Mouse (Mus musculus) gastrocnemius, postnatal 36 days (tissue): ENCODE data around the gene Unc13b. TPM values are rescaled to one million over a fixed set of nuclear protein-coding genes. Genes with fewer than 3 reads are reported as not detected.
"Not testable (repeated sequence)": the region's sequence is repeated elsewhere in the genome, so short reads cannot be mapped to it uniquely, and the experiment has no call there.

Experiments used
- DNase-seq, 2 experiments: peaks; one replicate each; pipeline ENCODE4 v3.0.0; 2022
- intact Hi-C: fragments of 180-260 bp; cut with DNase I; formaldehyde crosslinking; loops from one replicate; pipeline ENCODE4 v1.15.1; 2025
- total RNA-seq, 2 experiments: library from RNA; stranded (reverse); gene quantifications; 2 replicates each; pipeline ENCODE4 v1.2.3; 2021

The Unc13b gene
- total RNA-seq, 2 experiments from 2014 or later, result 2.3 to 2.8 TPM

- no peak for DNase-seq
- intact Hi-C loops, result no loop called here
These were observed 19.4 kb downstream of the Unc13b start for GRCm38 (mm10) chr4:43078071-43078718.

- intact Hi-C loops, result no loop called here
- no peak for DNase-seq
These were observed 23.7 kb downstream of the Unc13b start for GRCm38 (mm10) chr4:43082458-43082857.

- no peak for DNase-seq
- intact Hi-C loops, result no loop called here
These were observed 31.2 kb downstream of the Unc13b start for GRCm38 (mm10) chr4:43089950-43090349.

- no peak for DNase-seq
- intact Hi-C loops, result no loop called here
These were observed 32.4 kb downstream of the Unc13b start for GRCm38 (mm10) chr4:43091183-43091582.

- intact Hi-C loops, result no loop called here
- DNase-seq, result no peak
These were observed 54.7 kb downstream of the Unc13b start for GRCm38 (mm10) chr4:43113491-43113890.

GRCm38 (mm10) chr4:43114512-43114911 is 55.8 kb downstream of the Unc13b start:
- intact Hi-C loops, result loop anchor here (2.0 kb wide), 1 partner anchor 68 kb away; the partner anchor contains the start of gene Fam214b
- no peak for DNase-seq

GRCm38 (mm10) chr4:43114946-43115345 is 56.2 kb downstream of the Unc13b start:
- intact Hi-C loops, result loop anchor here (2.0 kb wide), 1 partner anchor 68 kb away; the partner anchor contains the start of gene Fam214b
- peak; percentile 14 to 21 for DNase-seq

- no peak for DNase-seq
- intact Hi-C loops, result no loop called here
These were observed 57.5 kb downstream of the Unc13b start for GRCm38 (mm10) chr4:43116249-43116648.

GRCm38 (mm10) chr4:43129750-43130149 is 71.0 kb downstream of the Unc13b start:
- DNase-seq, result no peak
- intact Hi-C loops, result no loop called here

- intact Hi-C loops, result no loop called here
- no peak for DNase-seq
These were observed 83.9 kb downstream of the Unc13b start for GRCm38 (mm10) chr4:43142610-43143009.

GRCm38 (mm10) chr4:43152413-43152812 is 93.7 kb downstream of the Unc13b start:
- DNase-seq, intact Hi-C loops: not testable (repeated sequence)

GRCm38 (mm10) chr4:43160045-43160444 is 101.3 kb downstream of the Unc13b start:
- DNase-seq, result no peak
- intact Hi-C loops, result no loop called here

- DNase-seq, result no peak
- intact Hi-C loops, result no loop called here
These were observed 102.4 kb downstream of the Unc13b start for GRCm38 (mm10) chr4:43161124-43161657.

- intact Hi-C loops, result no loop called here
- DNase-seq, result no peak
These were observed 104.5 kb downstream of the Unc13b start for GRCm38 (mm10) chr4:43163205-43163604.

GRCm38 (mm10) chr4:43165403-43166005 is 106.8 kb downstream of the Unc13b start:
- intact Hi-C loops, result no loop called here
- DNase-seq, result no peak

- intact Hi-C loops, result no loop called here
- no peak for DNase-seq
These were observed 111.3 kb downstream of the Unc13b start for GRCm38 (mm10) chr4:43170028-43170427.

- peak; percentile 31 to 37 for DNase-seq
- intact Hi-C loops, result no loop called here
These were observed 118.4 kb downstream of the Unc13b start for GRCm38 (mm10) chr4:43177126-43177525.

GRCm38 (mm10) chr4:43182474-43183168 is 123.9 kb downstream of the Unc13b start:
- intact Hi-C loops, result no loop called here
- no peak for DNase-seq

GRCm38 (mm10) chr4:43187439-43187838 is 128.7 kb downstream of the Unc13b start:
- no peak for DNase-seq
- intact Hi-C loops, result no loop called here

- intact Hi-C loops, result no loop called here
- no peak for DNase-seq
These were observed 130.6 kb downstream of the Unc13b start for GRCm38 (mm10) chr4:43189381-43189780.

- no peak for DNase-seq
- intact Hi-C loops, result no loop called here
These were observed 146.2 kb downstream of the Unc13b start for GRCm38 (mm10) chr4:43204946-43205345.
